Mouse (Mus musculus): ENCODE results near the gene Psenen. TPM values are rescaled to one million over a fixed set of nuclear protein-coding genes. Genes with fewer than 3 reads are reported as not detected.
A peak's percentile ranks its signal among the peaks of the same experiment; 100 is the strongest.

Gene Psenen
- polyA plus RNA-seq, 1 experiment from 2014 or later: 113 TPM

- 72% methylated on average over 7 of the region's 7 CpGs for WGBS
- no peaks in the 10 kb centered on the region for H3K27me3 ChIP-seq (replicated peaks; ENCODE audit: control insufficient read depth, insufficient read depth, low read length)
- H3K4me2 ChIP-seq (ENCODE audit: low read depth, low read length): no peak overlapping the region
Measured at GRCm38 (mm10) chr7:30600651-30601050, 37.2 kb upstream of the Psenen start.

GRCm38 (mm10) chr7:30599933-30600353 lies 36.5 kb upstream of the Psenen start:
- H3K27ac ChIP-seq (replicated peaks; ENCODE audit: low read depth, low read length): peak overlapping the region; percentile 28; the same call in 1 of the 2 replicates
- ATAC-seq (ENCODE audit: low read depth): peak; percentile 95
- WGBS: under 1% methylated on average over 16 of the region's 16 CpGs
- no peaks in the 10 kb centered on the region for H3K9me3 ChIP-seq (ENCODE audit: control insufficient read depth, low read length)
- no peaks in the 10 kb centered on the region for H3K27me3 ChIP-seq (replicated peaks; ENCODE audit: control insufficient read depth, insufficient read depth, low read length)
- no peaks in the 10 kb centered on the region for H3K36me3 ChIP-seq (ENCODE audit: control insufficient read depth, insufficient read depth, low read length)
- peak; percentile 96 for DNase-seq (ENCODE audit: low spot score)
- H3K9ac ChIP-seq (ENCODE audit: low read depth, low read length): no peak overlapping the region
- no peak overlapping the region for H3K4me2 ChIP-seq (ENCODE audit: low read depth, low read length)
- H3K4me3 ChIP-seq (ENCODE audit: low read depth, low read length): no peak overlapping the region
- no peaks in the 10 kb centered on the region for H3K4me1 ChIP-seq (ENCODE audit: control insufficient read depth, insufficient read depth, low read length)

More at GRCm38 (mm10) chr7:30600651-30601050, 37.2 kb upstream of the Psenen start:
- Histone ChIP-seq H3K27ac (replicated peaks; ENCODE audit: low read depth, low read length) (peak overlapping the region; percentile 28; the same call in 1 of the 2 replicates), H3K4me3 (ENCODE audit: low read depth, low read length) (no peak overlapping the region), H3K9me3 (ENCODE audit: control insufficient read depth, low read length) (no peaks in the 10 kb centered on the region), H3K36me3 (ENCODE audit: control insufficient read depth, insufficient read depth, low read length) (no peaks in the 10 kb centered on the region), H3K4me1 (ENCODE audit: control insufficient read depth, insufficient read depth, low read length) (no peaks in the 10 kb centered on the region), H3K9ac (ENCODE audit: low read depth, low read length) (no peak overlapping the region; the same call in 1 of the 2 replicates)
- peak; percentile 13 for DNase-seq (ENCODE audit: low spot score)
- no peak; the same call in 1 of the 2 replicates for ATAC-seq (ENCODE audit: low read depth)

GRCm38 (mm10) chr7:30598786-30599185 lies 35.4 kb upstream of the Psenen start, which contains the start of gene Zbtb32:
Gene Zbtb32 (minus strand): TSS chr7:30598909.
- Histone ChIP-seq H3K36me3 (ENCODE audit: control insufficient read depth, insufficient read depth, low read length) (no peaks in the 10 kb centered on the region), H3K9me3 (ENCODE audit: control insufficient read depth, low read length) (no peaks in the 10 kb centered on the region), H3K4me2 (ENCODE audit: low read depth, low read length) (no peak within 1 kb of the TSS), H3K27me3 (replicated peaks; ENCODE audit: control insufficient read depth, insufficient read depth, low read length) (no peaks in the 10 kb centered on the region), H3K4me1 (ENCODE audit: control insufficient read depth, insufficient read depth, low read length) (no peaks in the 10 kb centered on the region), H3K27ac (replicated peaks; ENCODE audit: low read depth, low read length) (no peak within 1 kb of the TSS), H3K9ac (ENCODE audit: low read depth, low read length) (no peak within 1 kb of the TSS), H3K4me3 (ENCODE audit: low read depth, low read length) (no peak within 1 kb of the TSS)
- DNase-seq (ENCODE audit: low spot score): no peak
- no peak for ATAC-seq (ENCODE audit: low read depth)
- 91% methylated on average over 12 of the region's 12 CpGs for WGBS

GRCm38 (mm10) chr7:30596811-30597210 lies 33.4 kb upstream of the Psenen start:
- H3K36me3 ChIP-seq (ENCODE audit: control insufficient read depth, insufficient read depth, low read length): no peaks in the 10 kb centered on the region
- 66% methylated on average over 5 of the region's 5 CpGs for WGBS
- DNase-seq (ENCODE audit: low spot score) (no peak), ATAC-seq (ENCODE audit: low read depth) (no peak)
- H3K4me3 ChIP-seq (ENCODE audit: low read depth, low read length): no peak overlapping the region
- H3K27me3 ChIP-seq (replicated peaks; ENCODE audit: control insufficient read depth, insufficient read depth, low read length): no peaks in the 10 kb centered on the region
- no peak overlapping the region for H3K27ac ChIP-seq (replicated peaks; ENCODE audit: low read depth, low read length)
- no peak overlapping the region for H3K4me2 ChIP-seq (ENCODE audit: low read depth, low read length)
- H3K9me3 ChIP-seq (ENCODE audit: control insufficient read depth, low read length): no peaks in the 10 kb centered on the region
- no peaks in the 10 kb centered on the region for H3K4me1 ChIP-seq (ENCODE audit: control insufficient read depth, insufficient read depth, low read length)
- H3K9ac ChIP-seq (ENCODE audit: low read depth, low read length): no peak overlapping the region

- Histone ChIP-seq H3K27ac (replicated peaks; ENCODE audit: low read depth, low read length) (no peak overlapping the region), H3K4me1 (ENCODE audit: control insufficient read depth, insufficient read depth, low read length) (no peaks in the 10 kb centered on the region), H3K4me2 (ENCODE audit: low read depth, low read length) (no peak overlapping the region), H3K27me3 (replicated peaks; ENCODE audit: control insufficient read depth, insufficient read depth, low read length) (no peaks in the 10 kb centered on the region), H3K4me3 (ENCODE audit: low read depth, low read length) (no peak overlapping the region), H3K36me3 (ENCODE audit: control insufficient read depth, insufficient read depth, low read length) (no peaks in the 10 kb centered on the region), H3K9ac (ENCODE audit: low read depth, low read length) (no peak overlapping the region), H3K9me3 (ENCODE audit: control insufficient read depth, low read length) (no peaks in the 10 kb centered on the region)
- ATAC-seq (ENCODE audit: low read depth): no peak
- WGBS: 74% methylated on average over 5 of the region's 5 CpGs
- no peak for DNase-seq (ENCODE audit: low spot score)
Measured at GRCm38 (mm10) chr7:30596093-30596492, 32.7 kb upstream of the Psenen start.

GRCm38 (mm10) chr7:30594510-30595024 lies 31.1 kb upstream of the Psenen start:
- no peaks in the 10 kb centered on the region for H3K36me3 ChIP-seq (ENCODE audit: control insufficient read depth, insufficient read depth, low read length)
- H3K9me3 ChIP-seq (ENCODE audit: control insufficient read depth, low read length): no peaks in the 10 kb centered on the region
- 78% methylated on average over 2 of the region's 4 CpGs for whole genome bisulfite sequencing
- no peaks in the 10 kb centered on the region for H3K4me1 ChIP-seq (ENCODE audit: control insufficient read depth, insufficient read depth, low read length)
- ATAC-seq (ENCODE audit: low read depth): no peak
- no peak overlapping the region for H3K9ac ChIP-seq (ENCODE audit: low read depth, low read length)
- H3K27ac ChIP-seq (replicated peaks; ENCODE audit: low read depth, low read length): no peak overlapping the region
- no peak overlapping the region for H3K4me2 ChIP-seq (ENCODE audit: low read depth, low read length)
- DNase-seq (ENCODE audit: low spot score): no peak
- no peaks in the 10 kb centered on the region for H3K27me3 ChIP-seq (replicated peaks; ENCODE audit: control insufficient read depth, insufficient read depth, low read length)
- no peak overlapping the region for H3K4me3 ChIP-seq (ENCODE audit: low read depth, low read length)

GRCm38 (mm10) chr7:30593579-30594509 lies 30.4 kb upstream of the Psenen start:
- H3K27me3 ChIP-seq (replicated peaks; ENCODE audit: control insufficient read depth, insufficient read depth, low read length): no peaks in the 10 kb centered on the region
- no peaks in the 10 kb centered on the region for H3K4me1 ChIP-seq (ENCODE audit: control insufficient read depth, insufficient read depth, low read length)
- no peak overlapping the region for H3K9ac ChIP-seq (ENCODE audit: low read depth, low read length)
- H3K36me3 ChIP-seq (ENCODE audit: control insufficient read depth, insufficient read depth, low read length): no peaks in the 10 kb centered on the region
- H3K4me2 ChIP-seq (ENCODE audit: low read depth, low read length): no peak overlapping the region
- H3K9me3 ChIP-seq (ENCODE audit: control insufficient read depth, low read length): no peaks in the 10 kb centered on the region
- H3K4me3 ChIP-seq (ENCODE audit: low read depth, low read length): no peak overlapping the region
- DNase-seq (ENCODE audit: low spot score) (no peak), ATAC-seq (ENCODE audit: low read depth) (no peak)
- H3K27ac ChIP-seq (replicated peaks; ENCODE audit: low read depth, low read length): no peak overlapping the region
- 71% methylated on average over 10 of the region's 10 CpGs for WGBS

- Histone ChIP-seq H3K9me3 (ENCODE audit: control insufficient read depth, low read length) (no peaks in the 10 kb centered on the region), H3K36me3 (ENCODE audit: control insufficient read depth, insufficient read depth, low read length) (no peaks in the 10 kb centered on the region), H3K4me3 (ENCODE audit: low read depth, low read length) (no peak overlapping the region), H3K27ac (replicated peaks; ENCODE audit: low read depth, low read length) (no peak overlapping the region), H3K9ac (ENCODE audit: low read depth, low read length) (no peak overlapping the region), H3K4me1 (ENCODE audit: control insufficient read depth, insufficient read depth, low read length) (no peaks in the 10 kb centered on the region), H3K27me3 (replicated peaks; ENCODE audit: control insufficient read depth, insufficient read depth, low read length) (no peaks in the 10 kb centered on the region), H3K4me2 (ENCODE audit: low read depth, low read length) (no peak overlapping the region)
- no peak for DNase-seq (ENCODE audit: low spot score)
- ATAC-seq (ENCODE audit: low read depth): no peak
- 49% methylated on average over 5 of the region's 5 CpGs for WGBS
Measured at GRCm38 (mm10) chr7:30592772-30593423, 29.5 kb upstream of the Psenen start.

Measured in embryonic facial prominence, embryonic 14.5 days (tissue).